Mouse (Mus musculus) liver, adult 2 months (tissue): ENCODE measurements around the gene Ubb.
A peak's percentile ranks its signal among the peaks of the same experiment; 100 is the strongest.

Experiments
- CTCF ChIP-seq: fragments of 200-500 bp; IDR thresholded peaks from 2 replicates; pipeline ENCODE4 v1.5.1; 2011; ENCODE audit warnings: low read depth, low read length, control low read depth
- POLR2A ChIP-seq: fragments of 200-500 bp; IDR thresholded peaks from 2 replicates; pipeline ENCODE4 v1.6.1; 2011; ENCODE audit warnings: low read length, control low read depth; ENCODE audit not compliant: insufficient read depth; ENCODE audit errors: extremely low read depth

GRCm38 (mm10) chr11:62551226-62552119, 502 bp downstream of the Ubb start:
- TF ChIP-seq CTCF, result no peak
- TF ChIP-seq POLR2A, result peak; percentile 98
